Mouse (Mus musculus) kidney, postnatal 0 days (tissue): ENCODE measurements around the gene Grik4. TPM values are rescaled to one million over a fixed set of nuclear protein-coding genes. Genes with fewer than 3 reads are reported as not detected.
A peak's percentile ranks its signal among the peaks of the same experiment; 100 is the strongest.

ENCODE experiments used
- ATAC-seq: fragments of 200-750 bp; cut with Nextera tagmentation; replicated peaks from 2 replicates; pipeline ENCODE4 v1.8.0; 2017; ENCODE audit warnings: low read depth, moderate number of reproducible peaks, moderate TSS enrichment, moderate library complexity; ENCODE audit not compliant: low FRiP score
- DNase-seq: peaks from one replicate; pipeline ENCODE4 v3.0.0-alpha.2; 2016; ENCODE audit warnings: low spot score
- H3K27ac ChIP-seq: fragments of 300-500 bp; sonication (generic); 2 replicates; pipeline ENCODE4 v1.5.1; 2014; ENCODE audit warnings: mild to moderate bottlenecking
- H3K27me3 ChIP-seq: fragments of 300-500 bp; sonication (generic); 2 replicates; pipeline ENCODE4 v1.6.1; 2014; ENCODE audit warnings: low read length, mixed read lengths; ENCODE audit not compliant: insufficient read depth
- H3K36me3 ChIP-seq: fragments of 300-500 bp; sonication (generic); 2 replicates; pipeline ENCODE4 v1.6.1; 2014; ENCODE audit warnings: low read length, mixed read lengths; ENCODE audit not compliant: insufficient read depth
- H3K4me1 ChIP-seq: fragments of 300-500 bp; sonication (generic); replicated peaks from 2 replicates; pipeline ENCODE4 v1.6.1; 2014; ENCODE audit warnings: antibody characterized with exemption, low read length, mixed read lengths; ENCODE audit not compliant: insufficient read depth
- H3K4me2 ChIP-seq: fragments of 300-500 bp; sonication (generic); 2 replicates; pipeline ENCODE4 v1.6.1; 2014; ENCODE audit warnings: mild to moderate bottlenecking, low read length, moderate library complexity, mixed read lengths
- H3K4me3 ChIP-seq: fragments of 300-500 bp; sonication (generic); replicated peaks from 2 replicates; pipeline ENCODE4 v1.5.1; 2014; ENCODE audit warnings: low read depth, low read length
- H3K9ac ChIP-seq: fragments of 300-500 bp; sonication (generic); 2 replicates; pipeline ENCODE4 v1.6.1; 2014; ENCODE audit warnings: low read depth, low read length
- H3K9me3 ChIP-seq: fragments of 300-500 bp; sonication (generic); replicated peaks from 2 replicates; pipeline ENCODE4 v1.6.1; 2016; ENCODE audit warnings: low read length, inconsistent platforms, mixed read lengths
- CTCF ChIP-seq: IDR thresholded peaks from 2 replicates; pipeline ENCODE4 v1.5.1; 2016; ENCODE audit warnings: antibody characterized with exemption, low read depth, mild to moderate bottlenecking, moderate library complexity
- WGBS: fragments of 180-500 bp; shearing (Covaris S2); extraction: QIAGEN DNeasy Blood & Tissue Kit; methylation state at CpG from one replicate; pipeline ENCODE4 v1.1.7; 2014; 5-methylcytosine and 5-hydroxymethylcytosine counted together
- polyA plus RNA-seq: library from polyadenylated mRNA; unstranded; fragments of >200 nt; fragmentation: Nextera tagmentation; extraction: Ambion mirVana; gene quantifications from 2 replicates; pipeline ENCODE4 v1.2.1, GENCODE M21; 2015

Grik4 gene
- polyA plus RNA-seq, 1 experiment from 2014 or later = 2.0 TPM

DNA sequence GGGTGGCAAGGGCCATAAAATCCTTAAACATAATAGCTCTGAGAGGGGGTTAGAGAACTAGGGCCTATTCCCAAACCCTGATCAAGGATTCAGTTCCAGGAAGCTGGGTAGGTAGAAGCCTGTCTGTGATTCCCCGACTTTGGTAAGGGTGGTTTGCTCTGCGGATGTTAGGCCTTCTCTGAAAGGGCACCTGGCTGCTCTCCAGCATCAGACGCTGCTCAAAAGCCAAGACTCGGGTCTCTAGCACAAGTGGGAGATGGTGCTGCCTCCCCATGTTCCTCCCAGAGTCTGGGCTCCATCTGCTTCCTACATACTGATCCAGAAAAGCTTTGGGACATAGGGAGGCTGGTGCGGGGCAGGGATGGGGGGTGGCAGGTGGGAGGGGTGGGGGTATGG is 270.3 kb downstream of the Grik4 start:
- no peaks in the 10 kb centered on the region for H3K27me3 ChIP-seq
- no peak overlapping the region for H3K4me3 ChIP-seq
- DNase-seq (no peak), ATAC-seq (no peak)
- H3K4me1 ChIP-seq = peaks cover 21% of the 10 kb centered on the region
- no peak for TF ChIP-seq CTCF
- 22% methylated on average over 5 of the region's 5 CpGs for WGBS
- H3K27ac ChIP-seq = peak overlapping the region; percentile 86
- no peaks in the 10 kb centered on the region for H3K36me3 ChIP-seq
- no peak overlapping the region for H3K4me2 ChIP-seq
- no peaks in the 10 kb centered on the region for H3K9me3 ChIP-seq
- no peak overlapping the region for H3K9ac ChIP-seq

DNA sequence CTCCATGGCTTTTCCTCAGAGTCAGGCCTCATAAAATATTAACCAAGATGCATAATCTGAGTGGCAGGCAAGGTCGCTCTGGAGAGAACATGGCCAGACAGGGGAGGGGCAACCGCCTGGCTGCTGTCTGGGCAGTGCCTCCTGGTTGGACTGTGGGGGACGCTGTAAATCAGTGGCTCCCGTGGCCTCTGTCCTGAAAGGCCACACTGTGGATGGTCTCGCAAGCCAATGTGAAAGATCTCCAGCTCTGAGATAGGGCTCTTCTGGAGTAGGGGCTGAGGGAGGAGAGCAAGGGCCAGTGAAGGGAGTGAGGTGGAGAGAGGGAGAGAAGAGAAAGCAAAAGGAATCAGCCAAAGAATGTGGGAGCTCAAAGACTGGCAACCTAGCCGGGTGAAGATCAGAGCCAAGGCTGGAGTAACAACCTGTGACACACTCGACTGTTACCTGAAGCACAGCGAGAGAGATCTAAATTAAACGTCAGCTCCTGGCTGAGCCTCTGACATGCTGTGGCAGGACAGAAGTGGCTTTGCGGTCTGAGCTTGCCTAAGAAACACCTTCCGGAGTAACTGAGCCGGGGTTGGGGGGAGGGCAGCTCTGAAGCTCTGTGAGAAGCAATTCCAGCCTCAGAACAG is 270.8 kb downstream of the Grik4 start:
- WGBS = 14% methylated on average over 12 of the region's 12 CpGs
- DNase-seq = peak; percentile 64
- Histone ChIP-seq H3K27me3 (no peaks in the 10 kb centered on the region), H3K4me2 (0 out of 2 replicates have a peak overlapping the region, but pooled peaks have one; percentile 17), H3K27ac (peak overlapping the region; percentile 86), H3K4me3 (no peak overlapping the region), H3K9ac (peak overlapping the region; percentile 25), H3K4me1 (peaks cover 21% of the 10 kb centered on the region), H3K9me3 (no peaks in the 10 kb centered on the region), H3K36me3 (no peaks in the 10 kb centered on the region)
- peak; percentile 92 for ATAC-seq
- TF ChIP-seq CTCF = no peak

DNA sequence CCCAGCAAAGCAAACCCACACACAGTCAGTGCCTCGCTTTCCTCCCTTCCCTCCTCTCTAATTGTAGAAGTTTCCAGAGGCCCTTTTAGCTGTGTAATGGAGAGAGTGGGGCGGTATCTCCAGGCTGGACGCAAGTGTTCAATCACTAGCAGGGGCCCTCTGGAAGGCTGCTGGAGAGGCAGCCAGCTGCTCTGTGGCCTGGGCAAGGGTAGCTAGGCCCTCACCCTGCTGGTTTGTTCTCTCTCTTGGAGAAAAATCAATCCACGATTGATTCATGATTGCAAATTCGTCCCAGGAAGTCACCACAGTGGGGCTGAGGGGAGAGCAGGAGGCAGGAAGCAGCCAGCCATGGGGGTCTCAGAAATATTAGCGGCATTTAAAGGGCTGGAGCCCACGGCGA is 271.3 kb downstream of the Grik4 start:
- WGBS = 28% methylated on average over 8 of the region's 8 CpGs
- peak; percentile 21 for DNase-seq
- peak overlapping the region; percentile 25; the same call in 1 of the 2 replicates for H3K9ac ChIP-seq

DNA sequence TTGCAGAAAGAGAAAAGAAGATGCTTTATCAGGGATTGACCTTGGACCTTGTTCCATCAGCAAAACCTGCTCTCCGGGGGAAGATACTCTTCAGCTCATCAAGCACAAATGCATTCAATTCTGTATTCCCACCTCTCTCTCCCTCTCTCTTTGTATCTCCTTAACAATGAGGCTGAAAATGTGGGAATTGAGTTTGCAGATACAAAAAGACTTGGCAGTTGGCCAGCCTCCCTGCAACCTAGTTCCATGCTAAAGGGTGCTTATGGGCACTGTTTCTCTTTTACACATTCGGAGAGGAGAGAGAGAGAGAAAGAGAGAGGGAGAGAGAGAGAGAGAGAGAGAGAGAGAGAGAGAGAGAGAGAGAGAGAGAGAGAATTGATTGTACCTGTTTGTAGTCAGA is 273.7 kb downstream of the Grik4 start:
- Histone ChIP-seq H3K4me2 (no peak overlapping the region), H3K4me3 (no peak overlapping the region), H3K9ac (no peak overlapping the region), H3K27ac (no peak overlapping the region), H3K9me3 (no peaks in the 10 kb centered on the region), H3K27me3 (no peaks in the 10 kb centered on the region), H3K36me3 (no peaks in the 10 kb centered on the region), H3K4me1 (peaks cover 21% of the 10 kb centered on the region)
- TF ChIP-seq CTCF = no peak
- no peak for DNase-seq
- ATAC-seq = no peak
- 60% methylated on average over 2 of the region's 2 CpGs for WGBS

More for the DNA sequence above, 271.3 kb downstream of the Grik4 start:
- TF ChIP-seq CTCF = no peak
- H3K4me3 ChIP-seq = no peak overlapping the region
- no peaks in the 10 kb centered on the region for H3K9me3 ChIP-seq
- peaks cover 21% of the 10 kb centered on the region for H3K4me1 ChIP-seq
- H3K27me3 ChIP-seq = no peaks in the 10 kb centered on the region
- H3K36me3 ChIP-seq = no peaks in the 10 kb centered on the region
- peak; percentile 59; the same call in 1 of the 2 replicates for ATAC-seq
- H3K4me2 ChIP-seq = no peak overlapping the region
- H3K27ac ChIP-seq = peak overlapping the region; percentile 86

- 54% methylated on average over 1 of the region's 1 CpGs for WGBS
- Histone ChIP-seq H3K4me3 (no peak overlapping the region), H3K27ac (no peak overlapping the region), H3K36me3 (no peaks in the 10 kb centered on the region), H3K9me3 (no peaks in the 10 kb centered on the region), H3K4me2 (no peak overlapping the region), H3K4me1 (no peaks in the 10 kb centered on the region), H3K9ac (no peak overlapping the region), H3K27me3 (no peaks in the 10 kb centered on the region)
- ATAC-seq (no peak), DNase-seq (no peak)
- TF ChIP-seq CTCF = no peak
Observed at GRCm38 (mm10) chr9:42661481-42661880, 282.8 kb downstream of the Grik4 start.

- no peak overlapping the region for H3K4me2 ChIP-seq
- H3K27ac ChIP-seq = no peak overlapping the region
- no peak overlapping the region for H3K4me3 ChIP-seq
- H3K9me3 ChIP-seq = no peaks in the 10 kb centered on the region
- no peak overlapping the region for H3K9ac ChIP-seq
- 68% methylated on average over 2 of the region's 2 CpGs for WGBS
- H3K36me3 ChIP-seq = no peaks in the 10 kb centered on the region
- H3K4me1 ChIP-seq = no peaks in the 10 kb centered on the region
- no peaks in the 10 kb centered on the region for H3K27me3 ChIP-seq
- ATAC-seq (no peak), DNase-seq (peak; percentile 87)
- TF ChIP-seq CTCF = peak; percentile 28; the same call in 1 of the 2 replicates
Observed at GRCm38 (mm10) chr9:42652756-42653155, 291.5 kb downstream of the Grik4 start.

- H3K4me1 ChIP-seq = no peaks in the 10 kb centered on the region
Observed at GRCm38 (mm10) chr9:42652309-42652708, 292.0 kb downstream of the Grik4 start.

More at GRCm38 (mm10) chr9:42652309-42652708, 292.0 kb downstream of the Grik4 start:
- Histone ChIP-seq H3K4me2 (no peak overlapping the region), H3K36me3 (no peaks in the 10 kb centered on the region), H3K9me3 (no peaks in the 10 kb centered on the region), H3K27me3 (no peaks in the 10 kb centered on the region), H3K4me3 (no peak overlapping the region), H3K27ac (no peak overlapping the region), H3K9ac (no peak overlapping the region)
- DNase-seq (no peak), ATAC-seq (no peak)
- no peak for TF ChIP-seq CTCF
- 68% methylated on average over 4 of the region's 4 CpGs for WGBS
